Mouse (Mus musculus): Measurements from ENCODE around the gene Etnk1. TPM values are rescaled to one million over a fixed set of nuclear protein-coding genes. Genes with fewer than 3 reads are reported as not detected.

Gene Etnk1
- polyA plus RNA-seq, 1 experiment from 2014 or later = 21.0 TPM

GRCm38 (mm10) chr6:143243191-143243590, 76.2 kb downstream of the Etnk1 start:
- H3K27me3 ChIP-seq (ENCODE audit: poor library complexity, severe bottlenecking) = no peaks in the 10 kb centered on the region
- WGBS = 89% methylated on average over 5 of the region's 5 CpGs

DNA sequence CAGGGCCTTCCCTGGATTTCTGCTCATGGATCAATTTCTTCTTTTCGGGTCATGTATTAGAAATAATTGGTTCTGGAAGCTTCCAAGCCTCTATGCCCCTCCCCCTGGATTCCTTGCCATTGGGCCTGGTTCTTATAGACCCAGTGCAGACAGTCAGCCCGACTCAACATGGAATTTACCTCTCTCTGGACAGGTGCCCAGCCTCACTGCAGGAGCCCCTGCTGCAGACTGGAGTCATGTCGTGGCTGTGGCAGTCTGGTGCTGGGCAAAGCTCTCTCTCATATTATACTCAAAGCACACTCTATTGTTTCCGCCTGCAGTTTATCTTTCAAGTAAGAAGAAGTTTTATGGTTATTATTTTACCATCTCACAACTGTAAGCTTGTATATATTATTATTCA, 90.9 kb downstream of the Etnk1 start:
- Histone ChIP-seq H3K27ac (no peak overlapping the region), H3K36me3 (replicated peaks) (no peaks in the 10 kb centered on the region), H3K27me3 (ENCODE audit: poor library complexity, severe bottlenecking) (peaks cover 24% of the 10 kb centered on the region), H3K4me3 (no peak overlapping the region), H3K9me3 (no peaks in the 10 kb centered on the region), H3K4me1 (peaks cover 51% of the 10 kb centered on the region)
- WGBS = 84% methylated on average over 4 of the region's 4 CpGs
- no peak for DNase-seq (ENCODE audit: extremely low spot score, low spot score)

More at GRCm38 (mm10) chr6:143243191-143243590, 76.2 kb downstream of the Etnk1 start:
- no peaks in the 10 kb centered on the region for H3K4me1 ChIP-seq
- no peak overlapping the region for H3K27ac ChIP-seq
- no peak overlapping the region for H3K4me3 ChIP-seq
- H3K9me3 ChIP-seq = no peaks in the 10 kb centered on the region
- no peaks in the 10 kb centered on the region for H3K36me3 ChIP-seq (replicated peaks)
- no peak for DNase-seq (ENCODE audit: extremely low spot score, low spot score)

DNA sequence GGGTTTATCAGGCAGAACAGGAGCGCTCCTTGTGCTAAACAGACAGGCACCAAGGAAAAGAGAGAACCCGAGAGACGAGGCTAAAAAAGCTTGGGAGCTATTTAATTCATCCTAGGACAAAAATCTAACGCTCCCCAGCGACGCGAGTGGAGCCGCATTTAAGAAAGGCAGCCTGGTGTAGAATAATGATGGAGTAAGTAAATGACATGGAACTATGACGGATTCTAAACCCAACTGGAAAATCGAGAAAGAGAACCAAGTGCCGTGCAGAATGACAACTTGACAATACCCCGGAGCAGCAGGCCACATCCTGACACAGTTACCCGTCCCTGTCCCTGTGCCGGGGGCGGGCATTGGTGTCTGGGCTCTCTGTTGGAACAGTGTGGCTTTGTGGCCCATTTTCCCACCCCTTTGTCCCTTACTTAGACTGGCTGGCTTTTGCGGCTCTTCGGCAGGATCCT, 92.2 kb downstream of the Etnk1 start:
- H3K27me3 ChIP-seq (ENCODE audit: poor library complexity, severe bottlenecking) = peaks cover 37% of the 10 kb centered on the region
- 55% methylated on average over 17 of the region's 17 CpGs for WGBS
- peak; percentile 27 for DNase-seq (ENCODE audit: extremely low spot score, low spot score)
- peak overlapping the region; percentile 36; the same call in 1 of the 2 replicates for H3K4me3 ChIP-seq
- no peaks in the 10 kb centered on the region for H3K9me3 ChIP-seq
- no peaks in the 10 kb centered on the region for H3K36me3 ChIP-seq (replicated peaks)
- peak overlapping the region; percentile 74 for H3K27ac ChIP-seq
- peaks cover 51% of the 10 kb centered on the region for H3K4me1 ChIP-seq

GRCm38 (mm10) chr6:143259870-143260559, 93.0 kb downstream of the Etnk1 start:
- DNase-seq (ENCODE audit: extremely low spot score, low spot score) = peak; percentile 29
- Histone ChIP-seq H3K9me3 (no peaks in the 10 kb centered on the region), H3K4me3 (peak overlapping the region; percentile 36), H3K36me3 (replicated peaks) (no peaks in the 10 kb centered on the region), H3K27ac (peak overlapping the region; percentile 74), H3K27me3 (ENCODE audit: poor library complexity, severe bottlenecking) (peaks cover 45% of the 10 kb centered on the region), H3K4me1 (peaks cover 51% of the 10 kb centered on the region)
- 48% methylated on average over 18 of the region's 18 CpGs for WGBS

- H3K27ac ChIP-seq = peak overlapping the region; percentile 74
- 43% methylated on average over 14 of the region's 14 CpGs for WGBS
Measured at GRCm38 (mm10) chr6:143260560-143261288, 93.7 kb downstream of the Etnk1 start.

DNA sequence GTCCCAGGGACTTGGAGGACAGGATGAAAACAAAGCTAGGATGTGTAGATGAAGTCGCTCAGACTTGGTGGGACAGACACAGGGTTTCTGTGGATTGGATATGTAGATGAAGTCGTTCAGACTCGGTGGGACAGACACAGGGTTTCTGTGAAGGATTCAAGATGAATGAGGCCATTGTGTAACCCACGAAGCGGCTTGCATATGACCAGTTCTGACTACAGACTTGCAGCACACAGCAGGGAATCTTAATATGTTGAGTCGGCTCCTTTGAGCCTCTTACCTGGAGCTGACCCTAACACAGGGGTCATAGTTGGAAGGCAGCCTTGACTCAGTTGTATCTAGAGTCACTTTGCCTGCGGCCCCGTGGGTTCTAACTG, 94.3 kb downstream of the Etnk1 start:
- peaks cover 51% of the 10 kb centered on the region for H3K27me3 ChIP-seq (ENCODE audit: poor library complexity, severe bottlenecking)
- no peak overlapping the region for H3K4me3 ChIP-seq
- H3K36me3 ChIP-seq (replicated peaks) = no peaks in the 10 kb centered on the region
- peak overlapping the region; percentile 20 for H3K27ac ChIP-seq
- H3K4me1 ChIP-seq = peaks cover 51% of the 10 kb centered on the region
- no peak for DNase-seq (ENCODE audit: extremely low spot score, low spot score)
- no peaks in the 10 kb centered on the region for H3K9me3 ChIP-seq
- 41% methylated on average over 8 of the region's 8 CpGs for WGBS

More at GRCm38 (mm10) chr6:143260560-143261288, 93.7 kb downstream of the Etnk1 start:
- DNase-seq (ENCODE audit: extremely low spot score, low spot score) = peak; percentile 38
- H3K9me3 ChIP-seq = no peaks in the 10 kb centered on the region
- H3K36me3 ChIP-seq (replicated peaks) = no peaks in the 10 kb centered on the region
- H3K4me1 ChIP-seq = peaks cover 51% of the 10 kb centered on the region
- peak overlapping the region; percentile 36; the same call in 1 of the 2 replicates for H3K4me3 ChIP-seq
- H3K27me3 ChIP-seq (ENCODE audit: poor library complexity, severe bottlenecking) = peaks cover 47% of the 10 kb centered on the region

DNA sequence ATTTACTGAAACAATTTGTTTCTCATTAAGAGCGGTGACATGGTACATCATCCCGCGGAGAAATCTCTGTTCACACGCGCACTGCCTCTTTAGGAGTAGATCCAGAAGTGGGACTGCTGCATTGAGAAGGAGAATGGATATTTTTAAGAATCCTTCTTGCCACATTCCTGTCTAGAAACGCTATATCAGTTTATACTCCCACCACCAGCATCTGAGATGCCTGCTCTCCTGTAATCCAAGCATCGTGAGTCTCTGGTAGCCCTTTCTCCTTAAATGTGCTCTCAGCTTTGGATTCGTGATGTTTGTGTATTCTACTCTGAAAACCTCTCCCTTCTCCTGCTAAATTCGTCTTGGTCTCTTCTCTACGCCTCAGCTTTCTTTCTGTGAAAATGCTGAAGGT, 98.5 kb downstream of the Etnk1 start:
- H3K9me3 ChIP-seq = no peaks in the 10 kb centered on the region
- H3K36me3 ChIP-seq (replicated peaks) = no peaks in the 10 kb centered on the region
- peaks cover 30% of the 10 kb centered on the region for H3K27me3 ChIP-seq (ENCODE audit: poor library complexity, severe bottlenecking)
- WGBS = 90% methylated on average over 10 of the region's 10 CpGs
- H3K4me3 ChIP-seq = no peak overlapping the region
- DNase-seq (ENCODE audit: extremely low spot score, low spot score) = no peak
- no peak overlapping the region for H3K27ac ChIP-seq
- peaks cover 16% of the 10 kb centered on the region for H3K4me1 ChIP-seq

DNA sequence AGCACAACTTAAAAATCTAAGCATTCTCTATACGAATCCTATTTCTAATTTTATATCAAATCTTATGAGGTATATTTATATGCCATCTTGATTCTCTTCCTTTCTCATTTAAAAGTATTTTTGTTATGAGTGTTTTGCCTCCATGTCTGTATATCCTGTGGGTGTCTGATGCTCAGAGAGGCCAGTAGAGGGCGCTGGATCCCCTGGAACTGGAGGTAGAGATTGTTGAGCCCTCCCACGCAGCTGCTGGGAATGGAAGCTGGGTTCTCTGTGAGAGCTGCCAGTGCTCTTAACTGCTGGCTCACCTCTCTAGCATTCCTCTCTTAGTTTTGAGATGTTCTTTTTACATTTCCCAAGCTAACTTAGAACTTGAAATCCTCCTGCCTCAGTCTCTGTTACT, 112.2 kb downstream of the Etnk1 start:
- Histone ChIP-seq H3K9me3 (no peaks in the 10 kb centered on the region), H3K4me1 (no peaks in the 10 kb centered on the region), H3K27me3 (ENCODE audit: poor library complexity, severe bottlenecking) (no peaks in the 10 kb centered on the region), H3K27ac (no peak overlapping the region), H3K4me3 (no peak overlapping the region), H3K36me3 (replicated peaks) (no peaks in the 10 kb centered on the region)
- 55% methylated on average over 3 of the region's 3 CpGs for WGBS
- no peak for DNase-seq (ENCODE audit: extremely low spot score, low spot score)

Other genes with a start within 250 kb of the Etnk1 start
- 2.3 and 2.6 TPM in 2 replicates for gene St8sia1, start 202.8 kb upstream of the Etnk1 start, polyA plus RNA-seq (2016; fragmentation: Nextera tagmentation; extraction: Ambion mirVana)
- 32.1 and 33.0 TPM in 2 replicates for gene C2cd5, start 67.1 kb upstream of the Etnk1 start, polyA plus RNA-seq (2016; fragmentation: Nextera tagmentation; extraction: Ambion mirVana)

All from forebrain, embryonic 10.5 days (tissue).